Mouse (Mus musculus) heart, adult 2 months (tissue): ENCODE measurements at regions not wholly inside any gene's neighbourhood (a gene's known extent, or its start where the extent isn't known, plus 50 kb on each side); places are given as distances from the start of the nearest gene placed in this dataset.

Experiments used
- DNase-seq, 2 experiments: peaks; one replicate each; pipeline ENCODE4 v3.0.0; 2021
- H3K27ac ChIP-seq: fragments of 200-600 bp; 2 replicates; pipeline ENCODE4 v1.8.1; 2022
- H3K27me3 ChIP-seq: fragments of 200-500 bp; 2 replicates; pipeline ENCODE4 v1.6.1; 2012; ENCODE audit warnings: mild to moderate bottlenecking, low read length, inconsistent platforms, mixed read lengths; ENCODE audit not compliant: control insufficient read depth, insufficient read depth
- H3K36me3 ChIP-seq: fragments of 200-500 bp; 2 replicates; pipeline ENCODE4 v1.6.1; 2012; ENCODE audit warnings: low read length, inconsistent platforms; ENCODE audit not compliant: control insufficient read depth, insufficient read depth
- H3K4me1 ChIP-seq: fragments of 200-500 bp; 2 replicates; pipeline ENCODE4 v1.6.1; 2011; ENCODE audit warnings: low read length; ENCODE audit not compliant: control insufficient read depth, insufficient read depth
- H3K4me3 ChIP-seq: fragments of 200-600 bp; 2 replicates; pipeline ENCODE4 v1.8.1; 2022
- H3K79me2 ChIP-seq: fragments of 200-500 bp; replicated peaks from 2 replicates; pipeline ENCODE4 v1.6.1; 2012; ENCODE audit warnings: mild to moderate bottlenecking, inconsistent platforms, low read length, moderate library complexity, mixed read lengths; ENCODE audit not compliant: control insufficient read depth, insufficient read depth
- H3K9ac ChIP-seq: fragments of 200-500 bp; 2 replicates; pipeline ENCODE4 v1.6.1; 2012; ENCODE audit warnings: low read depth, mild to moderate bottlenecking, control low read depth, inconsistent platforms, low read length, mixed read lengths
- CTCF ChIP-seq: fragments of 200-600 bp; IDR thresholded peaks from 2 replicates; pipeline ENCODE4 v1.8.1; 2022; ENCODE audit warnings: antibody characterized with exemption, mild to moderate bottlenecking, moderate library complexity
- EP300 ChIP-seq: fragments of 200-500 bp; IDR thresholded peaks from 2 replicates; pipeline ENCODE4 v1.6.1; 2011; ENCODE audit warnings: low read depth, low read length, control low read depth; ENCODE audit not compliant: insufficient read depth
- POLR2A ChIP-seq: fragments of 200-500 bp; IDR thresholded peaks from 2 replicates; pipeline ENCODE4 v1.6.1; 2011; ENCODE audit warnings: mild to moderate bottlenecking, low read depth, low read length, control low read depth; ENCODE audit not compliant: insufficient read depth
- whole genome bisulfite sequencing: fragments of 180-500 bp; shearing (Covaris S2); methylation state at CpG from one replicate; pipeline ENCODE4 v1.1.7; 2018; 5-methylcytosine and 5-hydroxymethylcytosine counted together
- intact Hi-C: fragments of 180-260 bp; cut with DNase I; formaldehyde crosslinking; loops from one replicate; pipeline ENCODE4 v1.15.1; 2025

GRCm38 (mm10) chr12:30510861-30511260 is 73.4 kb upstream of the Tmem18 start:
- H3K27me3 ChIP-seq: no peaks in the 10 kb centered on the region
- H3K9ac ChIP-seq: no peak overlapping the region
- no peaks in the 10 kb centered on the region for H3K79me2 ChIP-seq
- TF ChIP-seq EP300: no peak
- no peak for TF ChIP-seq CTCF
- no peak for TF ChIP-seq POLR2A
- H3K4me1 ChIP-seq: no peaks in the 10 kb centered on the region
- DNase-seq: no peak
- 66% methylated on average over 6 of the region's 6 CpGs for WGBS
- no peak overlapping the region for H3K4me3 ChIP-seq
- no peaks in the 10 kb centered on the region for H3K36me3 ChIP-seq
- H3K27ac ChIP-seq: no peak overlapping the region
- intact Hi-C loops: no loop called here

DNA sequence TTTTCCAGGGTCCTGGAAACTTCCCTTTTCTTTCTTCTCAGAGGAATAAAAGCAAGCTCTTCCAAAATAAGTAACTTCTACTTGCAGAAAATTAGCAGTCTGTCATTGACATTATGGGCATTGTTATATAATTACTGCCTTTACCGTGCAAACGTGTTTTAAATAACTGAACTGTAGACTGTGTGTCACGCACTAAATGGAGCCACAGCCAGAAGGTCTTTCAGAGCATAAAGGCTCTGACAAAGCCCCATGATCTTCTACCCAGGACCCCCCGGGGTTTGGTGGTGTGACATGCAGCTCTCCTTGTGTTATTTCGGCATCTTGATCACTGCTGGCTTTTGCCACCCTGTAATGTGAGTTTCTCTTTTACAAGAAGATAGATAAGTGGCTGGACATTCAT is 100.9 kb upstream of the Tmem18 start:
- Histone ChIP-seq H3K36me3 (no peaks in the 10 kb centered on the region), H3K79me2 (no peaks in the 10 kb centered on the region), H3K4me1 (no peaks in the 10 kb centered on the region), H3K27me3 (no peaks in the 10 kb centered on the region), H3K27ac (no peak overlapping the region), H3K4me3 (no peak overlapping the region), H3K9ac (no peak overlapping the region)
- TF ChIP-seq EP300 (no peak), CTCF (no peak), POLR2A (no peak)
- DNase-seq: no peak
- WGBS: 79% methylated on average over 5 of the region's 5 CpGs
- intact Hi-C loops: no loop called here

GRCm38 (mm10) chr12:30473473-30473815 is 100.3 kb upstream of the Sntg2 start:
- intact Hi-C loops: no loop called here
- H3K79me2 ChIP-seq: no peaks in the 10 kb centered on the region
- H3K27me3 ChIP-seq: no peaks in the 10 kb centered on the region
- H3K4me3 ChIP-seq: no peak overlapping the region
- no peak for DNase-seq
- H3K27ac ChIP-seq: no peak overlapping the region
- no peaks in the 10 kb centered on the region for H3K4me1 ChIP-seq
- no peak for TF ChIP-seq CTCF
- no peak for TF ChIP-seq POLR2A
- TF ChIP-seq EP300: no peak
- no peak overlapping the region for H3K9ac ChIP-seq
- 21% methylated on average over 4 of the region's 4 CpGs for WGBS
- no peaks in the 10 kb centered on the region for H3K36me3 ChIP-seq

DNA sequence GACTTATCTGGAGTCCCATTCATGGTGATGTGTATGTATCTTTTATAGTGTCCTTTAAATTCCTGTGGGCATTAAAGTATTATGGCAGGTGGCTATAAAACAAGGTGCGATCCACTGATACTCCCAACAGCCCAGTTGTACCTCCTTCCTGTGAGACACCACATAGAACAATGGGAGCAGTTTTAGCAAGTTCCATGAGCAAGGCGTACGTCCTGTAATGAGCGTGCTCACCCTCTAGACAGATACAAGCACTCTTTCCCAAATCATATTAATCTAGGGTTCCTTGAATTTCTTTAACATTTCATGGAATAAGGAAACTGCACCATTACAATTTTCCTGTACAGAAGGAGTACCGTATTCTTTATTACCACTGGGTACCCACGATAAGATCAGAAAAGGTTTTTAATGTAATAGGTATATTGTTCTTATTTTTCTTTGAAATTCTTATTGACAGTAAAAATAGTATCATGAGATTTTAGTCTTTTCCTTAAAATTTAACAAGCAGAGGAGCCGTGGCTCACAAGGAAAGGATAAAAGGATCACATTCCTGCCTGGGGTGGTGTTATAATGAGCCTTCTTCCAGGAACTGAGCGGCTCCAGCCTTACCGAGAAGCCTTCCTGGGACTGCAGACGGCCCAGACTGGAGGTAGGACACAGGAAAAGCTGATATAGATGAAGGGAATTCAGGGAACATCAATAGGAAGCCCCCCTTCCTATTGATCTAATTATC is 99.7 kb upstream of the Sntg2 start:
- no peak overlapping the region for H3K27ac ChIP-seq
- no peak overlapping the region for H3K4me3 ChIP-seq
- no peak for TF ChIP-seq CTCF
- no peak for TF ChIP-seq POLR2A
- TF ChIP-seq EP300: no peak
- no peak overlapping the region for H3K9ac ChIP-seq
- 63% methylated on average over 10 of the region's 10 CpGs for WGBS
- no peaks in the 10 kb centered on the region for H3K79me2 ChIP-seq
- no peaks in the 10 kb centered on the region for H3K36me3 ChIP-seq
- intact Hi-C loops: no loop called here
- no peaks in the 10 kb centered on the region for H3K27me3 ChIP-seq
- no peak for DNase-seq
- no peaks in the 10 kb centered on the region for H3K4me1 ChIP-seq

- intact Hi-C loops: no loop called here
- no peaks in the 10 kb centered on the region for H3K36me3 ChIP-seq
- TF ChIP-seq CTCF (peak; percentile 46), POLR2A (no peak), EP300 (no peak)
- H3K27ac ChIP-seq: no peak overlapping the region
- DNase-seq: peak; percentile 27 to 36
- H3K27me3 ChIP-seq: no peaks in the 10 kb centered on the region
- H3K4me3 ChIP-seq: no peak overlapping the region
- no peak overlapping the region for H3K9ac ChIP-seq
- H3K79me2 ChIP-seq: no peaks in the 10 kb centered on the region
- WGBS: 50% methylated on average over 7 of the region's 7 CpGs
- H3K4me1 ChIP-seq: no peaks in the 10 kb centered on the region; the same call in 1 of the 2 replicates
Measured at GRCm38 (mm10) chr12:30467186-30467585, 94.0 kb upstream of the Sntg2 start.

DNA sequence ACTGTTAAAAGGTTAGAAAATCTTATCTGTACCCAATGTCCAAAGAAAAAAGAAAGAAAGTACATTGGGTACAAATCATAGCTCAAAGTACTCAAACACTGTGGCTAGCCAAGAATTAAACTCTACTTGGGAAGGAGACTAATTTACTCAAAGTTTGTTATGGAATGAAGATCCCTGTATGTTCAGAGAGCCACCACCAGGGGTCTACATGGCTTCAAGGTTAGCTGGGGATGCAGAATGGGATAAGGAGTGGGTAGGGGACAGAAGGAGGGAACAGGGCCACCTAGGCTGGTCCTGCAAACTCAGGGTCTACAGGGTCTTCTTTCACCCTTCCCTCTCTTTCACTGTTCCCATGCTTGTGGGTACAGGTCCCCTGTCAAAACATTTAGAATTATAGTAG is 77.4 kb upstream of the Sntg2 start:
- intact Hi-C loops: no loop called here
- DNase-seq: no peak

GRCm38 (mm10) chr12:30434892-30435291 is 61.7 kb upstream of the Sntg2 start:
- Histone ChIP-seq H3K27ac (no peak overlapping the region), H3K4me1 (no peaks in the 10 kb centered on the region), H3K27me3 (no peaks in the 10 kb centered on the region), H3K9ac (no peak overlapping the region), H3K4me3 (no peak overlapping the region), H3K79me2 (no peaks in the 10 kb centered on the region), H3K36me3 (no peaks in the 10 kb centered on the region)
- TF ChIP-seq CTCF (no peak), POLR2A (no peak), EP300 (no peak)
- no peak for DNase-seq
- 34% methylated on average over 8 of the region's 8 CpGs for WGBS
- intact Hi-C loops: no loop called here

More for the DNA sequence above, 77.4 kb upstream of the Sntg2 start:
- Histone ChIP-seq H3K27ac (no peak overlapping the region), H3K79me2 (no peaks in the 10 kb centered on the region), H3K4me3 (no peak overlapping the region), H3K4me1 (no peaks in the 10 kb centered on the region), H3K27me3 (no peaks in the 10 kb centered on the region), H3K9ac (no peak overlapping the region), H3K36me3 (no peaks in the 10 kb centered on the region)
- no peak for TF ChIP-seq POLR2A
- TF ChIP-seq CTCF: peak; percentile 39
